ENCODE assay signal across 21 mouse cellular contexts in genomic region chr3:52469397-52469796, GRCm38 (mm10).
DNase-seq lines count a peak whose midpoint lies in the region; ATAC-seq lines count a peak whose summit lies in the region.
"Had no signal": no experiment of that assay in that cellular context is flagged by ENCODE, and none has a peak within 500 bp of the region (broad histone marks: within the 10 kb centered on the region; RNA-seq: fewer than 3 reads in every experiment).

No protein-coding gene starts in this region.

- H3K27me3 ChIP-seq in heart, embryonic 12.5 days (replicated peaks), result no peaks in the 10 kb centered on the region
- H3K27me3 ChIP-seq: embryonic facial prominence, embryonic 13.5 days; embryonic facial prominence, embryonic 15.5 days; forebrain, embryonic 13.5 days; forebrain, embryonic 15.5 days had no signal

- no peak overlapping the region for H3K4me2 ChIP-seq in heart, embryonic 12.5 days
- H3K4me2 ChIP-seq: embryonic facial prominence, embryonic 13.5 days; embryonic facial prominence, embryonic 15.5 days; forebrain, embryonic 13.5 days; forebrain, embryonic 15.5 days had no signal

- H3K9ac ChIP-seq in heart, embryonic 12.5 days, result no peak overlapping the region
- H3K9ac ChIP-seq: embryonic facial prominence, embryonic 13.5 days; embryonic facial prominence, embryonic 15.5 days; forebrain, embryonic 13.5 days; forebrain, embryonic 15.5 days; forebrain, postnatal 0 days had no signal

- H3K4me1 ChIP-seq in heart, embryonic 12.5 days (replicated peaks), result no peaks in the 10 kb centered on the region
- H3K4me1 ChIP-seq: embryonic facial prominence, embryonic 13.5 days; embryonic facial prominence, embryonic 15.5 days; forebrain, embryonic 13.5 days; forebrain, embryonic 15.5 days had no signal

- H3K9me3 ChIP-seq in heart, embryonic 12.5 days (replicated peaks), result peaks cover 16% of the 10 kb centered on the region

- no peak overlapping the region for H3K4me3 ChIP-seq in heart, embryonic 12.5 days
- H3K4me3 ChIP-seq: embryonic facial prominence, embryonic 13.5 days; embryonic facial prominence, embryonic 15.5 days; erythroblast, embryonic 14.5 days; forebrain, embryonic 13.5 days; forebrain, embryonic 15.5 days had no signal

- no peaks in the 10 kb centered on the region for H3K36me3 ChIP-seq in heart, embryonic 12.5 days
- H3K36me3 ChIP-seq: embryonic facial prominence, embryonic 13.5 days; embryonic facial prominence, embryonic 15.5 days; forebrain, embryonic 15.5 days had no signal

- WGBS in heart, embryonic 12.5 days, result 72% methylated on average over 5 of the region's 5 CpGs

- ATAC-seq in heart, embryonic 12.5 days (ENCODE audit: insufficient number of reproducible peaks, low FRiP score), result no peak
- peak; percentile 47; the same call in 1 of the 2 replicates for ATAC-seq in megakaryocyte, adult 5-6 weeks (ENCODE audit: poor library complexity, severe bottlenecking)
- ATAC-seq: forebrain, embryonic 13.5 days; forebrain, embryonic 15.5 days; forebrain, postnatal 0 days had no signal

- H3K27ac ChIP-seq in heart, embryonic 12.5 days (ENCODE audit: poor library complexity, severe bottlenecking), result no peak overlapping the region
- H3K27ac ChIP-seq: embryonic facial prominence, embryonic 13.5 days; embryonic facial prominence, embryonic 15.5 days; forebrain, embryonic 13.5 days; forebrain, embryonic 15.5 days had no signal

- DNase-seq in heart, adult 11 months, result peak; percentile 72
- DNase-seq in 416B (ENCODE audit: low read depth), result peak; percentile 72
- DNase-seq in yolk sac, embryonic 10.5 days (ENCODE audit: low spot score), result no peak
- DNase-seq: adrenal gland, adult 2 months; adrenal gland, postnatal 10 days; adrenal gland, postnatal 25 days; cerebellum, adult 11 months; cerebellum, adult 18-20 months; cerebellum, adult 8-10 months; cerebellum, adult 9-11 months; cerebellum, postnatal 14 days; cerebellum, postnatal 36 days; embryo, embryonic 11 days; forebrain, postnatal 0 days had no signal
